In genomic region chr12:86887381-86888129, GRCm38 (mm10) we compare ENCODE assay signal across 8 mouse cellular contexts. TPM values are rescaled to one million over a fixed set of nuclear protein-coding genes. Genes with fewer than 3 reads are reported as not detected.
A peak's percentile ranks its signal among the peaks of the same experiment; 100 is the strongest.
DNase-seq lines count a peak whose midpoint lies in the region; ATAC-seq and TF ChIP-seq lines count a peak whose summit lies in the region.

No protein-coding gene starts in this region.

- H3K9ac ChIP-seq in lung, embryonic 16.5 days (ENCODE audit: low read length): peak overlapping the region; percentile 69
- H3K9ac ChIP-seq in embryonic facial prominence, embryonic 13.5 days: peak overlapping the region; percentile 69
- H3K9ac ChIP-seq in limb, embryonic 11.5 days (ENCODE audit: low read length): peak overlapping the region; percentile 64; the same call in 1 of the 2 replicates

- H3K4me3 ChIP-seq in lung, embryonic 16.5 days (ENCODE audit: low read length): peak overlapping the region; percentile 41
- peak overlapping the region; percentile 37 for H3K4me3 ChIP-seq in embryonic facial prominence, embryonic 13.5 days
- H3K4me3 ChIP-seq in limb, embryonic 11.5 days (ENCODE audit: low read depth, low read length): no peak overlapping the region
- H3K4me3 ChIP-seq in small intestine, adult 2 months (ENCODE audit: low read depth, low read length): peak overlapping the region; percentile 55

- no peak for TF ChIP-seq POLR2A in small intestine, adult 2 months (IDR thresholded peaks at IDR 0.05; ENCODE audit: low read depth, low read length)

- H3K27ac ChIP-seq in lung, embryonic 16.5 days (ENCODE audit: low read length): peak overlapping the region; percentile 100
- H3K27ac ChIP-seq in embryonic facial prominence, embryonic 13.5 days: peak overlapping the region; percentile 99
- peak overlapping the region; percentile 72 for H3K27ac ChIP-seq in limb, embryonic 11.5 days (replicated peaks; ENCODE audit: low read depth, low read length)
- peak overlapping the region; percentile 100 for H3K27ac ChIP-seq in small intestine, adult 2 months (ENCODE audit: insufficient read depth, low read depth, low read length)

- no peak for TF ChIP-seq CTCF in small intestine, adult 2 months (IDR thresholded peaks at IDR 0.05; ENCODE audit: extremely low read depth, insufficient read length, insufficient replicate concordance, low read depth, low read length)

- peaks cover 65% of the 10 kb centered on the region for H3K4me1 ChIP-seq in lung, embryonic 16.5 days (replicated peaks; ENCODE audit: control insufficient read depth, insufficient read depth, low read length)
- peaks cover 76% of the 10 kb centered on the region for H3K4me1 ChIP-seq in embryonic facial prominence, embryonic 13.5 days
- peaks cover 54% of the 10 kb centered on the region for H3K4me1 ChIP-seq in limb, embryonic 11.5 days (ENCODE audit: control insufficient read depth, insufficient read depth, low read length)
- peaks cover 35% of the 10 kb centered on the region; the same call in 1 of the 2 replicates for H3K4me1 ChIP-seq in small intestine, adult 2 months (ENCODE audit: control insufficient read depth, insufficient read depth, insufficient read length, low read length)

- DNase-seq in lung, postnatal 10 days: no peak
- no peak for DNase-seq in limb, embryonic 11.5 days (ENCODE audit: low spot score)
- DNase-seq in adrenal gland, postnatal 36 days: no peak
- no peak for DNase-seq in left cerebral cortex, adult 9 months (ENCODE audit: low spot score in 2 of 2)
- no peak for DNase-seq in thymus, postnatal 0 days (ENCODE audit: low spot score)

- H3K27me3 ChIP-seq in lung, embryonic 16.5 days (ENCODE audit: control insufficient read depth, insufficient read depth, low read depth, low read length): no peaks in the 10 kb centered on the region
- H3K27me3 ChIP-seq in embryonic facial prominence, embryonic 13.5 days: no peaks in the 10 kb centered on the region
- no peaks in the 10 kb centered on the region for H3K27me3 ChIP-seq in limb, embryonic 11.5 days (ENCODE audit: control insufficient read depth, insufficient read depth, low read length)
- H3K27me3 ChIP-seq in small intestine, adult 2 months (ENCODE audit: control insufficient read depth, insufficient read depth, low read length): no peaks in the 10 kb centered on the region

- no peaks in the 10 kb centered on the region for H3K9me3 ChIP-seq in lung, embryonic 16.5 days (ENCODE audit: control insufficient read depth, low read length)
- H3K9me3 ChIP-seq in embryonic facial prominence, embryonic 13.5 days: no peaks in the 10 kb centered on the region
- no peaks in the 10 kb centered on the region for H3K9me3 ChIP-seq in limb, embryonic 11.5 days (ENCODE audit: control insufficient read depth, low read length)

- peak overlapping the region; percentile 71 for H3K4me2 ChIP-seq in lung, embryonic 16.5 days (ENCODE audit: low read depth, low read length)
- peak overlapping the region; percentile 68 for H3K4me2 ChIP-seq in embryonic facial prominence, embryonic 13.5 days
- peak overlapping the region; percentile 50 for H3K4me2 ChIP-seq in limb, embryonic 11.5 days (ENCODE audit: low read depth, severe bottlenecking)

- no peaks in the 10 kb centered on the region for H3K36me3 ChIP-seq in lung, embryonic 16.5 days (ENCODE audit: control insufficient read depth, insufficient read depth, low read length)
- H3K36me3 ChIP-seq in embryonic facial prominence, embryonic 13.5 days: peaks cover under 1% of the 10 kb centered on the region
- no peaks in the 10 kb centered on the region for H3K36me3 ChIP-seq in limb, embryonic 11.5 days (ENCODE audit: control insufficient read depth, insufficient read depth, low read length)
- H3K36me3 ChIP-seq in small intestine, adult 2 months (ENCODE audit: control insufficient read depth, insufficient read depth, low read length): no peaks in the 10 kb centered on the region

- ATAC-seq in lung, embryonic 16.5 days (ENCODE audit: low read depth): no peak
- no peak for ATAC-seq in embryonic facial prominence, embryonic 13.5 days (ENCODE audit: insufficient number of reproducible peaks, insufficient read depth, low FRiP score, low TSS enrichment, low read depth)
- ATAC-seq in limb, embryonic 11.5 days (ENCODE audit: insufficient number of reproducible peaks, low FRiP score, low TSS enrichment, low read depth): no peak

- WGBS in lung, embryonic 16.5 days: 40% methylated on average over 14 of the region's 14 CpGs
- 31% methylated on average over 14 of the region's 14 CpGs for WGBS in embryonic facial prominence, embryonic 13.5 days
- WGBS in limb, embryonic 11.5 days: 28% methylated on average over 14 of the region's 14 CpGs
- WGBS in small intestine, adult 2 months: 31% methylated on average over 14 of the region's 14 CpGs

RNA-seq across cellular contexts. Expression of gene Irf2bpl, which starts 3.0 kb away (rescaled TPM):
- 28.8 and 34.2 TPM in 2 replicates for polyA plus RNA-seq in lung, embryonic 16.5 days (2015; fragmentation: Nextera tagmentation; extraction: Ambion mirVana)
- polyA plus RNA-seq in embryonic facial prominence, embryonic 13.5 days (2015; fragmentation: Nextera tagmentation; extraction: Ambion mirVana): 36.5 and 37.7 TPM in 2 replicates
- 17.9 and 22.0 TPM in 2 replicates for polyA plus RNA-seq in limb, embryonic 11.5 days (2014; fragmentation: Nextera tagmentation; extraction: Ambion mirVana)
- 17.5 and 30.5 TPM in 2 replicates for polyA plus RNA-seq in small intestine, adult 2 months (2012; rRNA removed)
- total RNA-seq in adrenal gland, postnatal 36 days (2021): 10 to 100 TPM; 47.3 to 64.5 TPM
- 13.1 and 15.5 TPM in 2 replicates for polyA plus RNA-seq in thymus, postnatal 0 days (2015; fragmentation: Nextera tagmentation; extraction: Ambion mirVana)

RNA-seq across cellular contexts. Expression of gene Cipc, which starts 59.3 kb away (rescaled TPM):
- polyA plus RNA-seq in lung, embryonic 16.5 days (2015; fragmentation: Nextera tagmentation; extraction: Ambion mirVana): 18.9 and 20.2 TPM in 2 replicates
- polyA plus RNA-seq in embryonic facial prominence, embryonic 13.5 days (2015; fragmentation: Nextera tagmentation; extraction: Ambion mirVana): 24.3 TPM in 2 replicates
- 31.3 and 33.7 TPM in 2 replicates for polyA plus RNA-seq in limb, embryonic 11.5 days (2014; fragmentation: Nextera tagmentation; extraction: Ambion mirVana)
- polyA plus RNA-seq in small intestine, adult 2 months (2012; rRNA removed): 7.9 and 16.3 TPM in 2 replicates
- 10 to 100 TPM; 24.4 to 24.7 TPM for total RNA-seq in adrenal gland, postnatal 36 days (2021)
- polyA plus RNA-seq in thymus, postnatal 0 days (2015; fragmentation: Nextera tagmentation; extraction: Ambion mirVana): 18.8 and 20.1 TPM in 2 replicates
